9 mouse cellular contexts compared by ENCODE assay signal in the genomic region with DNA sequence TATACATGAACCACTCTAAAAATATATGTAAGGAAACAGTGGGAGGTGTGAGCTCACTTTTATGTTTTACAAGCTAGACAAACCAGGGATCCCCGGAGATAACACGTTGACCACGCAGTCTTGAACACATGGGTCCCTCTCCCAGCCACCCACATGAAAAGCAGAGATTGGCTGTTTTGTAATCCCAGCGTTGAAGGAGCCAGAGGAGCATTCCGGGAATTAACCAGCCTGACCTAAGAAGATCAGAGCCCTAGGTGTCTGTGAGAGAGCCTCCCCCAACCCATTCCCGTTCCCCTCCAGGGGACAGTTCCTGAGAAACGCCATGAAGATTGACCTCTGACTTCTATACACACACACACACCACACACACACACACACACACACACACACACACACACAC. TPM values are rescaled to one million over a fixed set of nuclear protein-coding genes. Genes with fewer than 3 reads are reported as not detected.
DNase-seq lines count a peak whose midpoint lies in the region; ATAC-seq and TF ChIP-seq lines count a peak whose summit lies in the region.
"Had no signal": no experiment of that assay in that cellular context is flagged by ENCODE, and none has a peak within 500 bp of the region (broad histone marks: within the 10 kb centered on the region; RNA-seq: fewer than 3 reads in every experiment).

No protein-coding gene starts in this region.

- peak overlapping the region; percentile 85 for H3K4me2 ChIP-seq in forebrain, embryonic 14.5 days (ENCODE audit: low read length)
- peak overlapping the region; percentile 65 for H3K4me2 ChIP-seq in liver, embryonic 15.5 days

- intact Hi-C loops in heart, postnatal 14 days (cut with DNase I) = loop anchor here (5.0 kb wide), 1 partner anchor 44 kb away; a partner anchor contains a TSS

- no peaks in the 10 kb centered on the region for H3K36me3 ChIP-seq in ES-Bruce4 (ENCODE audit: control insufficient read depth, insufficient read depth, low read length, poor library complexity, severe bottlenecking)
- no peaks in the 10 kb centered on the region for H3K36me3 ChIP-seq in forebrain, embryonic 14.5 days (ENCODE audit: control insufficient read depth, insufficient read depth, low read length)
- H3K36me3 ChIP-seq in liver, embryonic 15.5 days (replicated peaks) = no peaks in the 10 kb centered on the region

- peak overlapping the region; percentile 63; the same call in 1 of the 2 replicates for H3K4me3 ChIP-seq in ES-Bruce4 (ENCODE audit: low read depth, low read length)
- peak overlapping the region; percentile 52 for H3K4me3 ChIP-seq in forebrain, embryonic 14.5 days (ENCODE audit: low read depth, low read length)
- H3K4me3 ChIP-seq in liver, embryonic 15.5 days (replicated peaks) = no peak overlapping the region

- no peaks in the 10 kb centered on the region for H3K9me3 ChIP-seq in ES-Bruce4 (replicated peaks; ENCODE audit: control insufficient read depth, insufficient read depth, low read length, poor library complexity, severe bottlenecking)
- H3K9me3 ChIP-seq in forebrain, embryonic 14.5 days (replicated peaks; ENCODE audit: control insufficient read depth, low read length) = no peaks in the 10 kb centered on the region
- H3K9me3 ChIP-seq in liver, embryonic 15.5 days (replicated peaks) = no peaks in the 10 kb centered on the region

- peak; percentile 10; the same call in 1 of the 2 replicates for ATAC-seq in forebrain, embryonic 14.5 days
- no peak for ATAC-seq in liver, embryonic 15.5 days (ENCODE audit: insufficient read depth)

- DNase-seq in heart, adult 11 months = peak; percentile 81
- no peak for DNase-seq in heart, postnatal 14 days
- no peak for DNase-seq in forebrain, embryonic 14.5 days (ENCODE audit: low spot score)
- no peak for DNase-seq in right cerebral cortex, postnatal 25 days
- no peak for DNase-seq in T-cell, adult 2 months (ENCODE audit: low spot score)
- DNase-seq in gastrocnemius, postnatal 25 days = no peak

- WGBS in forebrain, embryonic 14.5 days = 3% methylated on average over 7 of the region's 7 CpGs
- 2% methylated on average over 7 of the region's 7 CpGs for WGBS in liver, embryonic 15.5 days (ENCODE audit: insufficient replicate concordance)

- no peak for TF ChIP-seq EP300 in ES-Bruce4 (IDR thresholded peaks at IDR 0.05; ENCODE audit: insufficient read depth, low read depth, low read length)

- no peak overlapping the region for H3K9ac ChIP-seq in ES-Bruce4 (ENCODE audit: low read depth, poor library complexity, severe bottlenecking)
- H3K9ac ChIP-seq in forebrain, embryonic 14.5 days (ENCODE audit: low read length) = peak overlapping the region; percentile 74
- no peak overlapping the region for H3K9ac ChIP-seq in liver, embryonic 15.5 days

- H3K4me1 ChIP-seq in ES-Bruce4 (ENCODE audit: control insufficient read depth, insufficient read depth, low read length) = no peaks in the 10 kb centered on the region
- H3K4me1 ChIP-seq in forebrain, embryonic 14.5 days (ENCODE audit: control insufficient read depth, insufficient read depth, low read length) = peaks cover 14% of the 10 kb centered on the region; the same call in 1 of the 2 replicates
- peaks cover 23% of the 10 kb centered on the region for H3K4me1 ChIP-seq in liver, embryonic 15.5 days (replicated peaks)

- no peak for TF ChIP-seq POLR2A in ES-Bruce4 (IDR thresholded peaks at IDR 0.05; ENCODE audit: insufficient read depth, low read length)

- H3K27me3 ChIP-seq in ES-Bruce4 (ENCODE audit: control insufficient read depth, insufficient read depth, low read length, poor library complexity, severe bottlenecking) = peaks cover 18% of the 10 kb centered on the region
- H3K27me3 ChIP-seq in forebrain, embryonic 14.5 days (replicated peaks; ENCODE audit: control insufficient read depth, insufficient read depth, low read length) = peaks cover 22% of the 10 kb centered on the region
- peaks cover 89% of the 10 kb centered on the region for H3K27me3 ChIP-seq in liver, embryonic 15.5 days

- no peak overlapping the region for H3K27ac ChIP-seq in ES-Bruce4 (ENCODE audit: insufficient read depth, low read length)
- no peak overlapping the region for H3K27ac ChIP-seq in forebrain, embryonic 14.5 days (ENCODE audit: low read depth, low read length)
- H3K27ac ChIP-seq in liver, embryonic 15.5 days (replicated peaks) = no peak overlapping the region

- no peak for TF ChIP-seq CTCF in ES-Bruce4 (IDR thresholded peaks at IDR 0.05; ENCODE audit: low read depth, low read length)

RNA-seq across cellular contexts. Expression of a gene that starts 3.6 kb away (rescaled TPM):
- total RNA-seq in heart, postnatal 14 days (2021) = not detected
- polyA plus RNA-seq in ES-Bruce4 (2011; ENCODE audit: insufficient read depth, insufficient read length, low read depth, missing spikeins) = not detected in 2 replicates
- polyA plus RNA-seq in forebrain, embryonic 14.5 days (2014; fragmentation: Nextera tagmentation; extraction: Ambion mirVana) = 0.43 and 0.71 TPM in 2 replicates
- not detected in 2 replicates for polyA plus RNA-seq in liver, embryonic 15.5 days (2015; fragmentation: Nextera tagmentation; extraction: Ambion mirVana)
- total RNA-seq in gastrocnemius, postnatal 25 days (2021) = not detected
- total RNA-seq: liver, adult 2 months had no signal
- polyA plus RNA-seq: liver, adult 2 months had no signal

RNA-seq across cellular contexts. Expression of a gene that starts 14.9 kb away (rescaled TPM):
- 10 to 100 TPM; 36.1 to 41.0 TPM for total RNA-seq in heart, postnatal 14 days (2021)
- 22.1 and 24.1 TPM in 2 replicates for polyA plus RNA-seq in ES-Bruce4 (2011; ENCODE audit: insufficient read depth, insufficient read length, low read depth, missing spikeins)
- 57.7 and 59.3 TPM in 2 replicates for polyA plus RNA-seq in forebrain, embryonic 14.5 days (2014; fragmentation: Nextera tagmentation; extraction: Ambion mirVana)
- polyA plus RNA-seq in liver, embryonic 15.5 days (2015; fragmentation: Nextera tagmentation; extraction: Ambion mirVana) = 5.7 and 6.7 TPM in 2 replicates
- 10 to 100 TPM; 10.3 to 16.3 TPM for total RNA-seq in gastrocnemius, postnatal 25 days (2021)

RNA-seq across cellular contexts. Expression of a gene that starts 37.7 kb away (rescaled TPM):
- not detected for total RNA-seq in heart, postnatal 14 days (2021)
- polyA plus RNA-seq in ES-Bruce4 (2011; ENCODE audit: insufficient read depth, insufficient read length, low read depth, missing spikeins) = not detected in 2 replicates
- polyA plus RNA-seq in forebrain, embryonic 14.5 days (2014; fragmentation: Nextera tagmentation; extraction: Ambion mirVana) = 0.73 and 0.94 TPM in 2 replicates
- polyA plus RNA-seq in liver, embryonic 15.5 days (2015; fragmentation: Nextera tagmentation; extraction: Ambion mirVana) = not detected in 2 replicates
- not detected for total RNA-seq in gastrocnemius, postnatal 25 days (2021)
- total RNA-seq: liver, adult 2 months had no signal
- polyA plus RNA-seq: liver, adult 2 months had no signal

RNA-seq across cellular contexts. Expression of a gene that starts 43.7 kb away (rescaled TPM):
- under 1 TPM in 1 of 2 experiments, not detected in 1; 0.19 TPM for total RNA-seq in heart, postnatal 14 days (2021)
- 0.52 and 0.78 TPM in 2 replicates for polyA plus RNA-seq in ES-Bruce4 (2011; ENCODE audit: insufficient read depth, insufficient read length, low read depth, missing spikeins)
- 1.5 and 2.2 TPM in 2 replicates for polyA plus RNA-seq in forebrain, embryonic 14.5 days (2014; fragmentation: Nextera tagmentation; extraction: Ambion mirVana)
- polyA plus RNA-seq in liver, embryonic 15.5 days (2015; fragmentation: Nextera tagmentation; extraction: Ambion mirVana) = 0.15 and 0.48 TPM in 2 replicates
- total RNA-seq in gastrocnemius, postnatal 25 days (2021) = not detected
